Mouse (Mus musculus): ENCODE results near the gene Nutm1.

The Nutm1 gene

DNA sequence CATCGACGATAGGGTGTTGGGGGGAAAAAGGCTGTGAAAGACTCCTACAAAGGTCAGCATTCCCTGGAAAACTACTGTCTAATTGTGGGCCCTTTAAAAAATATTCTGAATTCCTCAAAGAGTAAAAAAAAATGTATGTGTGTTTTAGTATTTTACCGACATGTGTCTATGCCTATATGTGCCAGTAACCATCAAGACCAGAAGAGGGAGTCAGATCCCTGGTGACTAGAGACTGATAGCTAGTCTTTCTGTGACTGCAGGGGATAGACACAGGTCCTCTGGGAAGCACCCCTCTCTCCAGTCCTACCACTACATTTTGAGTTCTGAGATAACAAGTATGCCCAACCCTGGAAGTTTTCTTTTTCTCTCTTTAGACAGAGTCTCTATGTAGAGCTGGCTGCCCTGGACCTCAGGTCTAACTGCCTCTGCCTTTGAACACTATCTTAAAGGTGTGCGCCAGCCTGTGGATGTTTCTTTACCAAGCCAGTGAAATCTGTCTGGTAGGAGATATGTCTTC lies 3.7 kb upstream of the Nutm1 start:
- in situ Hi-C loops (cut with MboI, MseI), result loop anchor here (25.0 kb wide), 2 partner anchors 224 to 1574 kb away; partner anchors contain the start of genes Arhgap11a, Aven, Chrm5 and Scg5

DNA sequence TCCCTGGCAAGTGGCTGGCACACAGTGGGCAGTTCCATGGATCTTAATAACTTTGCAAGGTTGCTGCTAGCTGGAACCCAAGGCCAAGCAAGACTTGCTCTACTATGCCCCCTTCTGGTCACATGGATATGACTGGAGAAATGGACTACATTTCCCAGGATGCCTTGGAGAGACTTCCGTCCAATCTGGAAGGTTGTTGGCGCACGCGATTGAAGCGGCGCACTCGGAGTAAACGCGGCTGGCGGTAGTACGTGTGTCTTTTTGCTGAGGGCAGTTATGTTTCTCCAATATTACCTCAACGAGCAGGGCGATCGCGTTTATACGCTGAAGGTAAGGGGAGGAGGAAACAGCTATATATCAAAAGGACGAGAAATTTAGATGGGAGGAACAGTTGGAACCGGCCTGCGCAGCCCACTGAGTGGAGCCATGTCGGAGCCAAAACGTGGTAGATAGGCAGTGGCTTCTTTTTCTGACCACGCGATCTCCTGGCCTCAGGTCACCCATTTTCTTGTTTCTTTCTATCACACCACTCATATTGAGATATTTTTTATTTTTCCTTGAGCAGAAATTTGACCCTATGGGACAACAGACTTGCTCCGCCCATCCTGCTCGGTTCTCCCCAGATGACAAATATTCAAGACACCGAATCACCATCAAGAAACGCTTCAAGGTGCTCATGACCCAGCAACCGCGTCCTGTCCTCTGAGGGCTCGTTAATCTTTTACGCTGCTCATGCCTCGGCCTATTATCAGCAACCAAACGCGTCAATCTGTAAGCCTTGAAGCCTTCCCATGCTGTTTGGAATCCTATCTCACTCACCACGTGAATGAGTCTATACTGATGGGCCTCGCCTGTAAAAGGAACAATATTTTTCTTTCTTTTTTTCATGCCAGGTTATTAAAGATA lies 2.9 kb upstream of the Nutm1 start, which contains the start of gene Nop10:
Nop10 (plus strand) TSS at position 179 of the 906 bp plus-strand sequence.
- in situ Hi-C loops (cut with MboI, MseI), result loop anchor here (25.0 kb wide), 2 partner anchors 225 to 1575 kb away; partner anchors contain the start of genes Arhgap11a, Aven, Chrm5 and Scg5

DNA sequence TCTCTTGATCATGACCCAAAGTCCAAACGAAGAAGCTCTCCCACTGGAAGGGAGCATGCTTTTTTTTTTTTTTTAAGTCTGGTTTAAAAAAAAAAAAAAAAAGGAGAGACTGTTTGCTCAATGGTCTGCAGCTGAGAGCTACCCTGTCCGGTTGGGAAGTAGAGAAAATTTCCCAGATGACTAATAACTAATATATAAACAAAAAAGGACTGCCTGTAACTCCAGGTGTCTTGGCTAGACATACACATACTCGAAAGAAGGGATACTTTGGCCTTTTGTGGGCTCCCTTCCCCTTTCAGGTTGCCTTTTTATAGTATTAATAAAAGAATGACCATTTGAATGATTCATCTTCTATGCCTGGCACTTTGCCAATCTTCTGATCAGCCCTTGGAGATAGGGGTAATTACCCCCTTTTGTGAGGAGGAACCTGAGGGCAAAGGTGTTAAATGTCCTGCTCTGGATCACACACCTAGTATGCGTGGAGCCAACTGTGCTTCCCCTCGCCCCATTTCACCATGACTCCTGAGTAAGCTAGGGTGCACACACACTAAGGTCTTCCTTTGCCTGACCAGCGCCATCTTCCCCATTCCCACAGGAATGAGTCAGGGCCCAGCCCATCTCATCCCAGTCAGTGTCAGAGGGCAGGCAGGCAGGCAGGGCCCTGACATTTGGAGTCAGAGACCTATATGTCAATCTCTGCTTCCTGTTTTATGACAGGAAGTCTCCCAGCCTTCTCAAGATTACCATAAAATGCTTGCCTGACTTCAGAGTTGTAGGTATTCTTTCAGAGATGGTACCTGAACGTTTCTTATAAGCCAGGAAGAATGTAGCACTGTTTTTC lies 4.2 kb downstream of the Nutm1 start:
- in situ Hi-C loops (cut with MboI, MseI), result loop anchor here (25.0 kb wide), 2 partner anchors 232 to 1582 kb away; partner anchors contain the start of genes Arhgap11a, Aven, Chrm5 and Scg5

DNA sequence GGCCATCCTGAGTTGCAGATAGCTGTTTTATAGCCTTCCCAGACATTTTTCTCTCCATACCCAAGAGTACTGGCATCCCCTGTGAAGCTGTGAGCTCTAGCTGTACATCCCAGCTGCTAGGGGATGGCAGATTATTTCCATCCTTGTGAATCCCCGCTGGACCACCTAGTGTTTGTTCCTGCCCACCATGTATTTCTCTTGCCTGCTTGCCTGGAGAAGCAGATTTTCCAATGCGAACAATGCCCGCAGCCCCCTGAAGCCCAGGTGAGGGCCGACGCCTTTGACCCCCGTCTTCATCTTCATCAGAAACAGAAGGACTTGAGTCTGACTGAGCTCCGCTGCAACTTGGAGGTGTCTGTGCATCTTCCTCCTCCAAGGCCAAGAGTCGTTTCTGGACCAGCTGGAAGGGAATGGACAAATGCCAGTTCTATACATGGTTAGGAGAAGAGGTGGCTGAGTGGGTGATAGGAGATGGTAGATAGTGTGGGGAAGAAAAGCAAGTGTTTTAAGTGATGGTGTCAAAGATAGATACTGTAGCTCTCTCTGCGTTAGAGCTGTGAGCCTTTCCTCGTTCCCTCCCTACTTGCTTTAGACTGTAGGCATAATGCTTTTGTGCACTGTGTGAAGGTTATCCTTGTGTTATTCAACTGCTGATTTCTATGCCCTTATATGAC lies 9.2 kb downstream of the Nutm1 start:
- in situ Hi-C loops (cut with MboI, MseI), result loop anchor here (25.0 kb wide), 2 partner anchors 237 to 1587 kb away; partner anchors contain the start of genes Arhgap11a, Aven, Chrm5 and Scg5

DNA sequence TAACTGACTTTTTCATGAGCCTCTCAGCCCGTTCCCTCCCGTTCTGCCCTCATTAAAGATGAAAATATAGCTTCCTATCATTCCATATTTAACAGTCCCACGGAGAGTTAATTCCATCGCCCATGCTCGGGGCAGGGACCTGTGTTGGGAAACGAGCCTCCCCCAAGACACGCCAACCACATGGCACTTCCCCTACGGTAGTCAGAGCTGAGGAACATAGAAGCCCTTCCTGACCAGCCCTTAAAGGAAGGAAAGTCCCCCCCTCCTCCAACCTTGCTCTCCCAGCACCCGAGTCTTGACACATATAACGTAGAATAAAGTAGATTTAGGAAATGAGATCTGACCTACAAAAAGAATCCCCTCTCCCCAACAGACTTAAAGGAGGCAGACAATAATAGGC lies 11.8 kb downstream of the Nutm1 start:
- in situ Hi-C loops (cut with MboI, MseI), result no loop called here

DNA sequence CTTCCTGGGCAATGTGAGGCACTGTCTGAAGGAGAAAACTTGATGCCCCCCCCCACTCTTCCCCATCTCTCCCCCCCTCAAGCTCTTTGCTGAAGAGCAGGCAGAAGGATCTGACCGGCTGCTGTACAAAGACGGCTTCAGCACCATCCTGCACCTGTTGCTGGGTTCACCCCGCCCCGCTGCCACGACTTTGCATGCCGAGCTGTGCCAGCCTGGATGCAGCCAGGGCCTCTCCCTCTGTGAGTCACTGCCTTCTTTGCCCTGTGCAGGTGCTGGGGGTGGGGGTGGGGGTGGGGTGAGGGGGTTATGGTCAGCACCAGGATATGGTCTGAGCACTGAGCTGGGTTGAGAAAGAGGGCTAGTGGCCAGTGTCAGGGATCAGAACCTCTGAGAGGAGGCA lies 12.9 kb downstream of the Nutm1 start:
- in situ Hi-C loops (cut with MboI, MseI), result no loop called here

DNA sequence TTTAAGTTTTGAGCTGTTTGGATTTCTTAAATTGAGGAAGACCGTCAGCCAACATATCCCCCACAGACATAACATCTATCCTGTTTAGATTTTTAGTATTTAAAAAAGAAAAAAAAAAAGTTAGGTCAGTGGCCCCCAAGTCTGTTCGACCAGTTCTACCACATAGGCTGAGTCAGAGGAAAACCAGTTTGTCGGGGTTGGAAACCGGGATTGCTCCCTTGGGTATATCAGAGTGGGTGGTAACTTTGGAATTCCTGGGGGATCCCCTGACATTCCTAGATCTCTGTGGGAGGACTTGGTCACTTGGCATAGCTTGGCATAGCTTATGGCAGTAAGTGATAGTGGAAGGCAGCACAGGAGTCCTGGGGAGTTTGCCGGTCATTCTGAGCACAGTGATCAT lies 13.8 kb downstream of the Nutm1 start:
- in situ Hi-C loops (cut with MboI, MseI), result no loop called here

DNA sequence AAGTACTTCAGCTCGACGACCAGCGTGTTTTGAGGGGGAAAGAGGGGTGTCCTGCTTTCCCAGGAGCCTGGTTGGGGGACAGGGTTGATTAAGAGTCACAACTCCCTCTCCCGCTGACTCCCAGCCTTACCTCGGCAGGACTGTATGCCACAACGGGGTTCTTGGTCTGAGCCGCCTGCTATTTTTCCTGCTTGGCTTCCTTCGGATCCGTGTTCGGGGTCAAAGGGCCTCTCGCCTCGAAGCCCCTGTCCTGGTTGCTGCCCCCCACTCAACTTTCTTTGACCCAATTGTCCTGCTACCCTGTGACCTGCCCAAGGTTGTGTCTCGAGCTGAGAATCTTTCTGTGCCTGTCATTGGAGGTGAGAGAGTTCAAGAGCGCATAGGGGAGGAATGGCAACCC lies 17.3 kb downstream of the Nutm1 start:
- in situ Hi-C loops (cut with MboI, MseI), result no loop called here

DNA sequence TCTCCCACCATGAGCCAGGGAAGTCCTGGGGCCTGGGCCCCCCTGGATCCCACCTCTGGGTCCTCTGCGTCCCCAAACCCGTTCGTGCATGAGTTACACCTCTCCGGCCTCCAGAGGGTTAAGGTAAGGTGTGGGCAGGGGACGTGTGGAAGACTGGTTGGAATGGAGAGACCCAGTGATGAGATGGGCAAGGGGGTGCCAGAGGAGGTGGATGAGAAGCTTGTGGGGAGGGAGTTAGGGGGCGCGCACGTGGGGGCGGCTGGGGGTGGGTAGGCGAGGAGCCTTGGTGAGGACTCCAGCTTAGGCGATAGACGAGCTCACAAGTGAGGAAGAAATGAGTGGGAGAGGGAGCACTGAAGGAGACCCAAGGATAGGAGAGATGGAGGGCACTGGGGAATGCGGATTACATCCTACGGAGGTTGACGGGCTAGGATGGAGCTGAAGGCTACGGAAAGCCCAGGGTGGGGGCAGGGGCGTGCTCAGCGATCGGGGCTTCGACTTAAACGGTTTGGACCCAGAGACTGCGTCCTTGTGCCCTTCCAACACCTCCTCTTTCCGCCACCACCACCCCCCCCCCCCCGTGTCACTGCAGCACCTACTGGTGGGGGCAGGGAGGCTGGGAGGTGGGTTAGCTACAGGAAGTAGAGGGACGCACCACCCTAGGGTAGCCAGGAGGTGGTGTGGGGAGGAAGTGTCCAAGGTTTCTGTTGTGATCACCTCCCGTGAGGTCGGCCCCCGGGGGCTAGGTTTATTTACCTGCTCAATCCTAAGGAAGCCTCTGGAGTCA lies 19.0 kb downstream of the Nutm1 start:
- in situ Hi-C loops (cut with MboI, MseI), result no loop called here

DNA sequence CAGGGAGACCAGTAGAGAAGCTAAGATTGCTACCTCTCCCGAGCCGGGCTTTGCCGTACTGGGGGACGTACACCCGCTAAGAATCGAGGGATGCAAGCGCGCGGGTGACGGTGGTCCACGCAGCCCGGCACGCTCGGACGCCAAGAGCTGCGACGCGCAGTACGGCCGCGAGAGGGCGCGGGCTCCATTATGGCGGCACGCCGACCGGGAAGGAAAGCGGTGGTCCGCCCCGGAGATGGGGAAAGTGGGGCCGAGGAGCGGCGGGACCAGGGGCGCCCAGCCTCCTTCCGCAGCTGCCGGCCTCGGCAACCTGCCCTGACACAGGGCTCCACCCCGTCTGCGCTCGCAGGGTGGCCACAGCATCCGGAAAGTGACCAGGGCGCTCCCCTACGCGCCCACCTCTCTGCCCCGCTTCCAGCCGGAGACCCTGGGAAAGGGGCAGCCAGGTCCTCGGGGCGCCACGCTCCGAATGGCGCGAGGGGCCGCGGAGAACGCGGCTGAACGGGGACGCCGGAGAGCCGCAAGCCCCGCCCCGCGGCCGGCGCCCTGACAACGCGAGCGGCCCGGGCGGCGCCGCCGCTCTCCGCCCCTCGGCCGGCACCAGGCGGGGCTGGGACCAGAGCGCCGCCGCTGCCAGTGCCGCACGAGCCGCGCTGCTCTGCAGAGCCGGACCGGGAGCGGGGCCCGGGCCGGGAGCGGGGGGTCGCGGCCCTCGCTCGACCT lies 19.7 kb downstream of the Nutm1 start, which contains the start of gene Lpcat4:
Lpcat4 (plus strand) TSS at position 257 of the 723 bp plus-strand sequence.
- in situ Hi-C loops (cut with MboI, MseI), result no loop called here

DNA sequence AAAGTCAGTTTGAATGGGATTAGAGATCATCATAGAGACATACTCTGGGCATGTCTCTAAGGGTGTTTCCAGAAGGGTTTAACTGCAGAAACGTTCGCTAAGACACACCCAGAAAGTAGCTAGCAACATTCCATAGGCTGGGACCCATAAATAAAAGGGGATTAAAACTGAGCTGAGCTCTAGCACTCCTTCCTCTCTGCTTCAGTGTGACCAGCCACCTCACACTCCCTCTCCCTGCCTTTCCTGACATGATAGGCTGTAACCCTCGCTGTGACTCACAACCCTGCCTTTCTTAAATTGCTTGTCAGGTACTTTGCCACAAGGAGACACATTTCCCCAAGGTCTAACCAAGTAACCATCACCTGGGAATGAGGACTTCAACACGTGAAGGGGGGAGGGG lies 21.1 kb downstream of the Nutm1 start:
- in situ Hi-C loops (cut with MboI, MseI), result no loop called here

DNA sequence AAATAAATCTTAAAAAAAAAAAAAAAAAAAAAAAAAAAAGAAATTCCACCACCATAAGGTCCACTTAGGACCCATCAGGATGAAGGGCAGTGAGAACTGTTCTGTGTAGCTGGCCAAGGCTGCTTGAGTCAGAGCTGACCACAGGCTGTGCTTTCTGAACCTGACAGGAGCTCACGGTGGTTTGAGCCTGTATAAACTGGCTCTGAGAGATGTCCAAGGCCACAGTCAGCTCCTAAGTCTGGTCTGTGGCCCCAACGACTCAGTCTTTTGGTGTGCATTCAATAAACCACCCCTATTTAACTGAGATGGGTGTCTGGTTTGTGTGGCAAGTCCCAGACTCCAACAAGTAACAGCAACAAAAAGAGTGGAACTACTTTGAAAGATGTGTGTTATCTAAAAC lies 22.5 kb downstream of the Nutm1 start:
- in situ Hi-C loops (cut with MboI, MseI), result no loop called here

DNA sequence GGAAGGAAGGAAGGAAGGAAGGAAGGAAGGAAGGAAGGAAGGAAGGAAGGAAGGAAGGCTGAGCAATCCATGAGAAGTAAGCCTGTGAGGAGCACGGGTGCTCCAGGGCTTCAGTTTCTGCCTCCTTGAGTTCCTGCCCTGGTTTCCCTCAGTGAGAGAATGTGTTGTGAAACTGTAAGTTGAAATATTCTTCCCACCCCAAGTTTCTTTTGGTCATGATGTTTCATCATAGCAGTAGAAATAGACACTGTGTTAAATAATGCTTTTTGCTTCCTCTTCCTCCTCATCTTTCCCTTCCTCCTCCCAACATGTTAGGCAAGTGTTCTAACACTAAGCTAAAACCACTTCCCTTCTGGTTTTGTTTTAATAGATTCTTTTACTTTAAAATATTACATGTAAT lies 26.5 kb downstream of the Nutm1 start:
- in situ Hi-C loops (cut with MboI, MseI), result no loop called here

DNA sequence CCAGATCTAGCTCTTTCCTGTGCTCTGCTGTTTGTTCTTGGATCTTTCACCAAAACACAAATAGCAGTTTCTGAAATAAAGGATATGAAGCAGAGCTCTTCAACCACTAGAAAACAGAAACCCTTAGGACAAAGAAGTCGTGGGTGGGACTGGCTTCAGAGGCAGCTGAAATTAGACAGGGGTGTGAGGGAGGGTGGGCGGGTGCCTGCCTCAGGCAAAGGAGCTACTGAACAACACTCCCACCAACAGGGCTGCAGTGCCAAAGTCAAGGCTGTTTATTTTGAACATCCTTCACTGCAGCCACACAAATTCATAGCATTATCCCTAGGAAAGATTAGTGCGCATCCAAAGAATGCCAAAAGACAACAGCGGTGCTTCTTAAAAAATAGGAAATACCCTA lies 34.7 kb downstream of the Nutm1 start:
- in situ Hi-C loops (cut with MboI, MseI), result no loop called here

DNA sequence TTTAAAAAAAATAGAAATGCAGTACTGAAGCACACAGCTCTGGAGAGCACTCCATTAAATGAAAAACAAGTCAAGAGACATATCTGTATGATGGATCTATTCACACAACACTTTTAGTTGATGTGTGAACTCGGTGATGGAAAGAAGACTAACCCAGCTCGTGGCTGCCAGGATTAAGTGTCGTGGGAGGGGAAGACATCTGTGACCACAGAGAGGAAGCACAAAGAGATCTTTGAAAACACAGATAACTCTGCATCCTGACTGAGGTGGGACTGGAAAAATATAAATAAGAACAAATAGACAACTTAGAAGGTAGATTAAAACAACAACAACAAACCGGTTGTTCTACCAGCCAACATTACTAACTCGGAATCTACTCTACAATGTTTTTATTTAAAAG lies 36.5 kb downstream of the Nutm1 start:
- in situ Hi-C loops (cut with MboI, MseI), result no loop called here

DNA sequence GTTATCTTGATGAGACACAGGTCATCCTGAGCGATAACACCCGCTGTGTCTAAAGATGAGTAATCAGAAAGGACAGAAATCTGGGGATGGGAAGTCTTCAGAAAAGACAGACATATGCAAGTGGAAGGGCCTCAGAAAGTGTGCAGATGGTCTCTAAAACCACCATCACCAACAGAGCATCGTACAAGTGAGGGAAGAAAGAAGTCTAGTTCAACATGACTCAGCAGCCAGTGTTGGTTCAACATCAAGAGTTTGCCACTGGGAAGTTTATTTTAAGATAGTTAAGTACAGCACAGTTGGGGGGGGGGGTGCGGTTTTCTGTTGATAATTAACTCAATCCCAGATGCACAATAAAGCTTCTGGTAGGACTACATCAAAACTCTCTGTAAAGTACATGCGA lies 38.2 kb downstream of the Nutm1 start:
- in situ Hi-C loops (cut with MboI, MseI), result no loop called here

DNA sequence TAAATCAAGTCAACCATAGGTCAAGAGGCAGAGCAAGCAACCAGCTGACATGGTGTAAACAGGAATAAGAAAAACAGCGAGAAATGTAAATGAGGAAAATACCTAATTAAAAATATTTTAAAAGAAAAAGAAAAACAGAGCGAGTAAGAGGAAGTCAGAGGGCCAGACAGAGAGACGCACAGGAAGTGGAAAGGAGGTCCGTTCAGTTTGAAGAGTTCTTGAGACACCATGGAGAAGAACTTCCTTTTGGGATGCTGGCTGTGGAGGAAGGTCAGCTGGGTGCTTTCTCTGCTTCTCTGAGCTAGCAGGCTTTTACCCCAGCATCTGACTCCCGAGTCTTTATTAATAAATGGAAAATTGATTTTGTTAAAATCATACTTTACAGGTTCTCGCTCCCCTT lies 41.5 kb downstream of the Nutm1 start:
- in situ Hi-C loops (cut with MboI, MseI), result no loop called here

DNA sequence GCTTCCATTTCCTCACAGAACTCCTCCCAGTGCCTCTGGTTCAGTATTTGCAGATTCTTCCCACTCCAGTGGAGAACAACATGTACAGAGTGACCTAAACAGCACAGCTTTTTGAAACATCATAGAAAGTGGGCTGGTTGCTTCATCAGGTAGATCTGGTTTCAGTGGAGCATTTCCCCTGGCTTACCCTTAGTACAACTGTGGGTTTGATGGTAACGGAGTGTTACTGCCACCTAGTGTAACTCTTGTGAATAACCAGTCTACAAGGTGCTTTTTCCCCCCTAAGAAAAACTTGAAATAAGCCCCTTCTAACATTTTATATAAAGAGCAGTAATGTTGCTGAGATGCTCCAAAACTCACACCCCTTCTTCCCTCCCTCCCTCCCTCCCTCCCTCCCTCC lies 43.1 kb downstream of the Nutm1 start:
- in situ Hi-C loops (cut with MboI, MseI), result no loop called here

DNA sequence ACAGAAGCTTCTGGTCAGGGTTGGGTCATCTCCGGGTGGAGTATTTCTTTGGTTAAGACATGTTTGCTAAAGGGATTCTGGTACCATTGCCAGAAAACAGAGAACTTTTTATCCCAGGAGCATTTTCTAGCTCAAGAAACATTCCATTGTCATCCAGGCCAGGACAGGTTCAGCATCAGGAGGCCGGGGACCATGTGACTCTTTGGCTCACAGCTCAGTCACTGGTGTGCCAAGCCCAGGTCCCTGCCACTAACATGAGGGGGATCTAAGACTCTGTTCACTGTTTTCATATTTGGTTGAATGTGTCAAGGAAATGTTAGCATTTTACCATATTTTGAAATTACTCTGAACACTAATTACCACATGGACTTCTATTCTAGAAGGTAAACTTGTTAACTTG lies 48.4 kb downstream of the Nutm1 start:
- in situ Hi-C loops (cut with MboI, MseI), result no loop called here

DNA sequence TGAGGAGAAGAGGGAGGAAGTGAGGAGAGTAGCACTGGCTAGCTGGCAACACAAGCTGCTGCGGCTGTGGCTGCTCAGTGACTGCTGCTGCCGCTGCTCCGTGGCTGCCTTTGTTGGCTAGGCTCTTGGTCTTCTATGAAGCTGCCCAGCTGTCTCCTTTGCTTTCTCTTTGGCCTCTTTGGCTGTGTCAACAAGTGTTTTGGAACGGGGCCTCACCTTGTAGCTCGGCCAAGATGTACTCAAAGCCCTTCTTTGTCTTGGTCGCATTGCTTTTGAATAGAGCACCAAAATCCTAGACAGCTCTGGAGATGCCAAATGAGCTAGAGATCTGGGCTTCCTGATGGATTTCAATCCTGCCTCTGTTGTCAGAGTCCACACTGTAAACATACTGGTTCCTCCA lies 48.9 kb downstream of the Nutm1 start:
- in situ Hi-C loops (cut with MboI, MseI), result no loop called here

Data from T-helper 2 cell (primary cell).